Mouse (Mus musculus): ENCODE data around the gene Mcrip2. TPM values are rescaled to one million over a fixed set of nuclear protein-coding genes. Genes with fewer than 3 reads are reported as not detected.

The Mcrip2 gene
- total and polyA plus RNA-seq, 3 experiments: 1.4 to 16.1 (median 1.7) TPM

GRCm38 (mm10) chr17:25825311-25825710 is 43.3 kb downstream of the Mcrip2 start:
- peak overlapping the region; percentile 85; the same call in 1 of the 2 replicates for H3K4me2 ChIP-seq (ENCODE audit: insufficient read depth, low read depth, poor library complexity, severe bottlenecking)
- no peak for DNase-seq (ENCODE audit: extremely low read depth)
- H3K9me3 ChIP-seq (replicated peaks; ENCODE audit: low read length): no peaks in the 10 kb centered on the region
- H3K9ac ChIP-seq (ENCODE audit: insufficient read depth, low read depth): no peak overlapping the region
- peaks cover 19 to 43% of the 10 kb centered on the region in 2 experiments for H3K4me1 ChIP-seq (ENCODE audit: control insufficient read depth in 1 of 2, insufficient read depth in 2 of 2)
- H3K27ac ChIP-seq (ENCODE audit: insufficient read depth, low read depth): no peak overlapping the region
- no peak for TF ChIP-seq PAX5 (IDR thresholded peaks at IDR 0.05; ENCODE audit: low read length)
- TF ChIP-seq CHD1 (IDR thresholded peaks at IDR 0.05; ENCODE audit: low read depth, low read length): no peak
- no peak for TF ChIP-seq MYC (IDR thresholded peaks at IDR 0.05; ENCODE audit: low read depth, low read length)
- TF ChIP-seq SMC3 (IDR thresholded peaks at IDR 0.05; ENCODE audit: low read depth, low read length): no peak
- peaks cover 36 to 53% of the 10 kb centered on the region in 2 experiments for H3K36me3 ChIP-seq (replicated peaks in 1 of 2; ENCODE audit: control insufficient read depth in 1 of 2, insufficient read depth in 1 of 2, low read length in 1 of 2)
- in situ Hi-C loops (cut with MboI; ENCODE audit: low pct_ligation_motif_present, low pct_unique_long_range_greater_than_20kb, low sequenced_read_pairs) (no loop called here), dilution Hi-C loops (cut with MboI; ENCODE audit: extremely low pct_ligation_motif_present, extremely low pct_unique_long_range_greater_than_20kb, low sequenced_read_pairs) (no loop called here)
- no peaks in the 10 kb centered on the region for H3K79me2 ChIP-seq (replicated peaks; ENCODE audit: control insufficient read depth, extremely low read depth, insufficient read depth, poor library complexity, severe bottlenecking)
- peaks cover 21% of the 10 kb centered on the region for H3K27me3 ChIP-seq (replicated peaks)
- peak overlapping the region in 1 of 3 experiments; percentile 10 for H3K4me3 ChIP-seq (replicated peaks in 1 of 3; ENCODE audit: low read depth in 2 of 3, low read length in 2 of 3, poor library complexity in 1 of 3)

DNA sequence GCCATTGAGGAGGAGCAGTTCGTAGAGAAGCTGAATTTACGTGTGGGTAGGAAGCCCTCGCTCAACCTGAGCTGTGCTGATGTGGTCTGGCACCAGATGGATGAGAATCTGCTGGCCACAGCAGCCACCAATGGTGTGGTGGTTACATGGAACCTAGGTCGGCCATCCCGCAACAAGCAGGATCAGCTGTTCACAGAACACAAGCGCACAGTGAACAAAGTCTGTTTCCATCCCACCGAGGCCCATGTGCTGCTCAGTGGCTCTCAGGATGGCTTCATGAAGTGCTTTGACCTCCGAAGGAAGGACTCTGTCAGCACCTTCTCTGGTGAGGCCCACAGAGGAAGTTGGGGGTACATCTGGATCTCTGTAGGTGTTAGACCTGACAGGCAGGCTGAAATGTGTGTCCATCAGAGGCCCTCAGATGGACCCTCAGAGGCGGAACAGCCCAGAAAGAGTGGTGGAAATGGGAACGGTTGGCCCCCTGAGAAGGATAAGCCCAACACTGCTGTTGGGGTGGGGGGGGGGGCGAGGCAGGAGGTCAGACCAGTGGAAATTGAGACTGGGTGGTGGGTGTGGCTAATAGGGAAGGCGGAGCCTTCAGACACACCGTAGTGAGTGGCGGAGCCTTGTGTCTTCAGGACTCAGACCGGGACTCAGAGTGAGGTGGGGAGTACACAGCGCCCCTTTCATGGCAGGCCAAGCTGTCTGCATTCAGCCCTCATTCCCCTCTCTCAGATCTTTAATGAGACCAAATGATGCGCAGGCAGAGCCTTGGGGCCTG is 44.0 kb downstream of the Mcrip2 start:
- no peaks in the 10 kb centered on the region for H3K79me2 ChIP-seq (replicated peaks; ENCODE audit: control insufficient read depth, extremely low read depth, insufficient read depth, poor library complexity, severe bottlenecking)
- in situ Hi-C loops (cut with MboI; ENCODE audit: low pct_ligation_motif_present, low pct_unique_long_range_greater_than_20kb, low sequenced_read_pairs) (no loop called here), dilution Hi-C loops (cut with MboI; ENCODE audit: extremely low pct_ligation_motif_present, extremely low pct_unique_long_range_greater_than_20kb, low sequenced_read_pairs) (no loop called here)
- peaks cover 32 to 46% of the 10 kb centered on the region in 2 experiments for H3K36me3 ChIP-seq (replicated peaks in 1 of 2; ENCODE audit: control insufficient read depth in 1 of 2, insufficient read depth in 1 of 2, low read length in 1 of 2)
- TF ChIP-seq EP300 (IDR thresholded peaks at IDR 0.05; ENCODE audit: low read length): no peak
- TF ChIP-seq RCOR1 (conservative IDR thresholded peaks at IDR 0.05; ENCODE audit: low read depth, low read length): no peak
- no peak for TF ChIP-seq ZC3H11A (IDR thresholded peaks at IDR 0.05; ENCODE audit: low read depth, low read length)
- TF ChIP-seq CTCF (conservative IDR thresholded peaks at IDR 0.05 in 1 of 2, IDR thresholded peaks at IDR 0.05 in 1 of 2; ENCODE audit: low read depth in 2 of 2, low read length in 2 of 2): no peak
- no peak for TF ChIP-seq HCFC1 (IDR thresholded peaks at IDR 0.05; ENCODE audit: low read depth, low read length)
- TF ChIP-seq JUN (IDR thresholded peaks at IDR 0.05; ENCODE audit: insufficient read depth, low read depth, low read length): no peak
- no peak for TF ChIP-seq MAX (IDR thresholded peaks at IDR 0.05; ENCODE audit: low read length)
- TF ChIP-seq NELFE (IDR thresholded peaks at IDR 0.05; ENCODE audit: low read depth, low read length): no peak
- TF ChIP-seq MYC (IDR thresholded peaks at IDR 0.05; ENCODE audit: low read depth, low read length): no peak
- no peak for TF ChIP-seq CHD2 (IDR thresholded peaks at IDR 0.05; ENCODE audit: low read length)
- no peak for TF ChIP-seq SMC3 (IDR thresholded peaks at IDR 0.05; ENCODE audit: low read depth, low read length)
- no peak for TF ChIP-seq USF2 (conservative IDR thresholded peaks at IDR 0.05; ENCODE audit: low read depth, low read length)
- no peak for TF ChIP-seq E2F4 (IDR thresholded peaks at IDR 0.05; ENCODE audit: insufficient replicate concordance, low read depth, low read length)
- TF ChIP-seq ETS1 (conservative IDR thresholded peaks at IDR 0.05; ENCODE audit: low read depth, low read length): no peak
- no peak for TF ChIP-seq CHD1 (IDR thresholded peaks at IDR 0.05; ENCODE audit: low read depth, low read length)
- no peaks in the 10 kb centered on the region for H3K9me3 ChIP-seq (replicated peaks; ENCODE audit: low read length)
- peaks cover 25 to 43% of the 10 kb centered on the region in 2 experiments for H3K4me1 ChIP-seq (ENCODE audit: control insufficient read depth in 1 of 2, insufficient read depth in 2 of 2)
- DNase-seq (ENCODE audit: extremely low read depth): peak; percentile 55
- peak overlapping the region; percentile 85 to 89 (median 85) for H3K4me3 ChIP-seq (replicated peaks in 1 of 3; ENCODE audit: low read depth in 2 of 3, low read length in 2 of 3, poor library complexity in 1 of 3)
- peak overlapping the region; percentile 91 for H3K9ac ChIP-seq (ENCODE audit: insufficient read depth, low read depth)
- peak overlapping the region; percentile 85 for H3K4me2 ChIP-seq (ENCODE audit: insufficient read depth, low read depth, poor library complexity, severe bottlenecking)
- peaks cover 29% of the 10 kb centered on the region for H3K27me3 ChIP-seq (replicated peaks)
- no peak overlapping the region for H3K27ac ChIP-seq (ENCODE audit: insufficient read depth, low read depth)
